Mouse (Mus musculus) MEL (cell line): Measurements from ENCODE around the gene Hikeshi.

Source experiments
- CTCF ChIP-seq, 3 experiments: IDR thresholded peaks in 2 of 3; conservative IDR thresholded peaks in 1 of 3; 2 replicates each; pipeline ENCODE4 v1.5.1; 2011 to 2012; ENCODE audit warnings: low read length in 3 of 3, low read depth in 2 of 3, mild to moderate bottlenecking in 2 of 3, improper control_type of control experiment in 1 of 3, inconsistent platforms in 1 of 3, mixed read lengths in 1 of 3, moderate library complexity in 1 of 3; ENCODE audit not compliant: control insufficient read depth in 1 of 3, insufficient read depth in 1 of 3, poor library complexity in 1 of 3, severe bottlenecking in 1 of 3
- EP300 ChIP-seq, 2 experiments: IDR thresholded peaks; 2 replicates each; pipeline ENCODE4 v1.6.1; 2011; ENCODE audit warnings: improper control_type of control experiment in 2 of 2, low read length in 2 of 2, low read depth in 1 of 2, mild to moderate bottlenecking in 1 of 2
- NELFE ChIP-seq: IDR thresholded peaks from 2 replicates; pipeline ENCODE4 v1.6.1; 2011; ENCODE audit warnings: low read depth, low read length, improper control_type of control experiment
- TCF12 ChIP-seq: IDR thresholded peaks from 2 replicates; pipeline ENCODE4 v1.6.1; 2014; ENCODE audit warnings: low read depth, mild to moderate bottlenecking, inconsistent platforms, low read length, improper control_type of control experiment, moderate library complexity
- UBTF ChIP-seq: IDR thresholded peaks from 2 replicates; pipeline ENCODE4 v1.6.1; 2012; ENCODE audit warnings: low read depth, mild to moderate bottlenecking, inconsistent platforms, low read length, improper control_type of control experiment, moderate library complexity, borderline replicate concordance; ENCODE audit not compliant: insufficient read depth
- ZC3H11A ChIP-seq: IDR thresholded peaks from 2 replicates; pipeline ENCODE4 v1.6.1; 2012; ENCODE audit warnings: low read depth, mild to moderate bottlenecking, inconsistent platforms, low read length, improper control_type of control experiment
- ZMIZ1 ChIP-seq: IDR thresholded peaks from 2 replicates; pipeline ENCODE4 v1.6.1; 2012; ENCODE audit warnings: low read depth, mild to moderate bottlenecking, inconsistent platforms, low read length, improper control_type of control experiment, moderate library complexity
- ZNF384 ChIP-seq: IDR thresholded peaks from 2 replicates; pipeline ENCODE4 v1.6.1; 2012; ENCODE audit warnings: low read depth, mild to moderate bottlenecking, inconsistent platforms, low read length, improper control_type of control experiment

GRCm38 (mm10) chr7:89980485-89981422 is 39.8 kb upstream of the Hikeshi start, which contains the start of gene Eed:
- TF ChIP-seq EP300 (IDR thresholded peaks at IDR 0.05; ENCODE audit: low read depth in 1 of 2, low read length in 2 of 2) (peak in 1 of 2 experiments; percentile 17; a peak in 1 of 4 replicates), ZC3H11A (no peak), CTCF (IDR thresholded peaks at IDR 0.05 in 2 of 3, conservative IDR thresholded peaks at IDR 0.05 in 1 of 3; ENCODE audit: control insufficient read depth in 1 of 3, insufficient read depth in 1 of 3, low read depth in 2 of 3, low read length in 3 of 3, poor library complexity in 1 of 3, severe bottlenecking in 1 of 3) (no peak), TCF12 (peak; percentile 36; the same call in 1 of the 2 replicates), ZMIZ1 (peak; percentile 75), NELFE (peak; percentile 85), UBTF (no peak), ZNF384 (no peak)
